Mouse (Mus musculus) MEL (cell line): ENCODE data around the gene Tuba4a. TPM values are rescaled to one million over a fixed set of nuclear protein-coding genes. Genes with fewer than 3 reads are reported as not detected.

Experiments used
- DNase-seq: peaks from one replicate; pipeline ENCODE4 v3.0.0; 2011; ENCODE audit warnings: low read depth, low spot score
- H3K27ac ChIP-seq: 2 replicates; pipeline ENCODE4 v1.5.1; 2012; ENCODE audit warnings: low read depth, mild to moderate bottlenecking, control low read depth, low read length, moderate library complexity; ENCODE audit not compliant: control insufficient read depth
- H3K27me3 ChIP-seq, 2 experiments: fragments of 150-350 bp in 1 of 2; sonication (generic) in 1 of 2; 2 replicates each; pipeline ENCODE4 v1.6.1; 2012; ENCODE audit warnings: low read length in 2 of 2, mild to moderate bottlenecking in 2 of 2, improper control_type of control experiment in 1 of 2, moderate library complexity in 1 of 2; ENCODE audit not compliant: insufficient read depth in 2 of 2, control insufficient read depth in 1 of 2
- H3K36me3 ChIP-seq, 2 experiments: 2 replicates each; pipeline ENCODE4 v1.6.1; 2012 to 2014; ENCODE audit warnings: low read length in 2 of 2, improper control_type of control experiment in 1 of 2, inconsistent platforms in 1 of 2, mild to moderate bottlenecking in 1 of 2; ENCODE audit not compliant: insufficient read depth in 2 of 2, control insufficient read depth in 1 of 2
- H3K4me1 ChIP-seq, 2 experiments: fragments of 150-350 bp in 1 of 2; sonication (generic) in 1 of 2; 2 replicates each; pipeline ENCODE4 v1.6.1; 2012; ENCODE audit warnings: low read length in 2 of 2, improper control_type of control experiment in 1 of 2, mild to moderate bottlenecking in 1 of 2; ENCODE audit not compliant: insufficient read depth in 2 of 2, control insufficient read depth in 1 of 2
- H3K4me3 ChIP-seq, 2 experiments: fragments of 150-350 bp in 1 of 2; sonication (generic) in 1 of 2; 2 replicates each; pipeline ENCODE4 v1.5.1; 2012; ENCODE audit warnings: low read depth in 2 of 2, low read length in 2 of 2, mild to moderate bottlenecking in 2 of 2, moderate library complexity in 2 of 2, control low read depth in 1 of 2, improper control_type of control experiment in 1 of 2; ENCODE audit not compliant: control insufficient read depth in 1 of 2, insufficient read depth in 1 of 2
- H3K79me2 ChIP-seq: 2 replicates; pipeline ENCODE4 v1.6.1; 2012; ENCODE audit warnings: mild to moderate bottlenecking, low read length, moderate library complexity; ENCODE audit not compliant: control insufficient read depth, poor library complexity, insufficient read depth
- H3K9ac ChIP-seq: 2 replicates; pipeline ENCODE4 v1.6.1; 2012; ENCODE audit warnings: low read depth, mild to moderate bottlenecking, control low read depth, low read length, moderate library complexity; ENCODE audit not compliant: control insufficient read depth, poor library complexity, severe bottlenecking
- H3K9me3 ChIP-seq: fragments of 150-350 bp; sonication (generic); replicated peaks from 2 replicates; pipeline ENCODE4 v1.6.1; 2012; ENCODE audit warnings: mild to moderate bottlenecking, low read length, improper control_type of control experiment, moderate library complexity; ENCODE audit not compliant: insufficient read depth
- ELF1 ChIP-seq: IDR thresholded peaks from 2 replicates; pipeline ENCODE4 v1.6.1; 2014; ENCODE audit warnings: low read depth, mild to moderate bottlenecking, inconsistent platforms, low read length, improper control_type of control experiment, moderate library complexity
- EP300 ChIP-seq, 2 experiments: IDR thresholded peaks; 2 replicates each; pipeline ENCODE4 v1.6.1; 2011; ENCODE audit warnings: improper control_type of control experiment in 2 of 2, low read length in 2 of 2, low read depth in 1 of 2, mild to moderate bottlenecking in 1 of 2
- ETS1 ChIP-seq: IDR thresholded peaks from 2 replicates; pipeline ENCODE4 v1.6.1; 2012; ENCODE audit warnings: low read depth, mild to moderate bottlenecking, inconsistent platforms, low read length, improper control_type of control experiment, moderate library complexity
- GABPA ChIP-seq: IDR thresholded peaks from 2 replicates; pipeline ENCODE4 v1.6.1; 2012; ENCODE audit warnings: low read depth, mild to moderate bottlenecking, inconsistent platforms, low read length, improper control_type of control experiment, moderate library complexity
- GATA1 ChIP-seq: IDR thresholded peaks from 2 replicates; pipeline ENCODE4 v1.6.1; 2011; ENCODE audit warnings: low read depth, low read length, improper control_type of control experiment
- HCFC1 ChIP-seq: IDR thresholded peaks from 2 replicates; pipeline ENCODE4 v1.6.1; 2012; ENCODE audit warnings: low read depth, mild to moderate bottlenecking, inconsistent platforms, low read length, improper control_type of control experiment, moderate library complexity
- JUND ChIP-seq: IDR thresholded peaks from 2 replicates; pipeline ENCODE4 v1.6.1; 2011; ENCODE audit warnings: low read depth, mild to moderate bottlenecking, improper control_type of control experiment, low read length
- MAFK ChIP-seq: IDR thresholded peaks from 2 replicates; pipeline ENCODE4 v1.6.1; 2011; ENCODE audit warnings: low read depth, mild to moderate bottlenecking, low read length, improper control_type of control experiment, borderline replicate concordance
- MAX ChIP-seq: IDR thresholded peaks from 2 replicates; pipeline ENCODE4 v1.6.1; 2011; ENCODE audit warnings: low read length, improper control_type of control experiment
- MAZ ChIP-seq: IDR thresholded peaks from 2 replicates; pipeline ENCODE4 v1.6.1; 2012; ENCODE audit warnings: low read depth, mild to moderate bottlenecking, inconsistent platforms, low read length, improper control_type of control experiment
- MXI1 ChIP-seq: IDR thresholded peaks from 2 replicates; pipeline ENCODE4 v1.6.1; 2011; ENCODE audit warnings: mild to moderate bottlenecking, low read depth, low read length, improper control_type of control experiment
- MYC ChIP-seq: IDR thresholded peaks from 2 replicates; pipeline ENCODE4 v1.6.1; 2011; ENCODE audit warnings: low read depth, mild to moderate bottlenecking, low read length, improper control_type of control experiment, moderate library complexity
- NELFE ChIP-seq: IDR thresholded peaks from 2 replicates; pipeline ENCODE4 v1.6.1; 2011; ENCODE audit warnings: low read depth, low read length, improper control_type of control experiment
- POLR2A ChIP-seq, 2 experiments: IDR thresholded peaks; 2 replicates each; pipeline ENCODE4 v1.6.1; 2011 to 2012; ENCODE audit warnings: low read length in 2 of 2, mild to moderate bottlenecking in 2 of 2, control low read depth in 1 of 2, improper control_type of control experiment in 1 of 2, low read depth in 1 of 2, moderate library complexity in 1 of 2; ENCODE audit not compliant: control insufficient read depth in 1 of 2, insufficient read depth in 1 of 2, poor library complexity in 1 of 2
- POLR2AphosphoS2 ChIP-seq: IDR thresholded peaks from 2 replicates; pipeline ENCODE4 v1.6.1; 2011; ENCODE audit warnings: low read length, improper control_type of control experiment
- SIN3A ChIP-seq: IDR thresholded peaks from 2 replicates; pipeline ENCODE4 v1.6.1; 2012; ENCODE audit warnings: low read length, improper control_type of control experiment, inconsistent platforms
- SMC3 ChIP-seq: IDR thresholded peaks from 2 replicates; pipeline ENCODE4 v1.6.1; 2011; ENCODE audit warnings: low read depth, low read length, improper control_type of control experiment
- TAL1 ChIP-seq: IDR thresholded peaks from 2 replicates; pipeline ENCODE4 v1.6.1; 2012; ENCODE audit warnings: mild to moderate bottlenecking, inconsistent platforms, low read length, moderate library complexity, mixed read lengths
- TBP ChIP-seq: IDR thresholded peaks from 2 replicates; pipeline ENCODE4 v1.8.0; 2011; ENCODE audit warnings: low read depth, low read length, improper control_type of control experiment
- TCF12 ChIP-seq: IDR thresholded peaks from 2 replicates; pipeline ENCODE4 v1.6.1; 2014; ENCODE audit warnings: low read depth, mild to moderate bottlenecking, inconsistent platforms, low read length, improper control_type of control experiment, moderate library complexity
- ZC3H11A ChIP-seq: IDR thresholded peaks from 2 replicates; pipeline ENCODE4 v1.6.1; 2012; ENCODE audit warnings: low read depth, mild to moderate bottlenecking, inconsistent platforms, low read length, improper control_type of control experiment
- ZMIZ1 ChIP-seq: IDR thresholded peaks from 2 replicates; pipeline ENCODE4 v1.6.1; 2012; ENCODE audit warnings: low read depth, mild to moderate bottlenecking, inconsistent platforms, low read length, improper control_type of control experiment, moderate library complexity
- ZNF384 ChIP-seq: IDR thresholded peaks from 2 replicates; pipeline ENCODE4 v1.6.1; 2012; ENCODE audit warnings: low read depth, mild to moderate bottlenecking, inconsistent platforms, low read length, improper control_type of control experiment
- polyA plus RNA-seq, 2 experiments: library from polyadenylated mRNA; stranded (reverse) in 1 of 2; unstranded in 1 of 2; fragments of >175 nt in 1 of 2; fragments of >200 nt in 1 of 2; gene quantifications; 2 replicates each; pipeline versions ENCODE4 v1.2.1 to v1.2.4; 2012; ENCODE audit warnings: low replicate concordance in 2 of 2, low read depth in 1 of 2; ENCODE audit not compliant: insufficient read length in 2 of 2, insufficient read depth in 1 of 2, missing spikeins in 1 of 2
- total RNA-seq: library from RNA; depleted of rRNA; stranded (reverse); fragments of 300-350 nt; gene quantifications from 2 replicates; pipeline ENCODE4 v1.2.3, GENCODE M21; 2012

The Tuba4a gene
- total and polyA plus RNA-seq, 3 experiments, result 385 to 439 TPM; not detected in 1

DNA sequence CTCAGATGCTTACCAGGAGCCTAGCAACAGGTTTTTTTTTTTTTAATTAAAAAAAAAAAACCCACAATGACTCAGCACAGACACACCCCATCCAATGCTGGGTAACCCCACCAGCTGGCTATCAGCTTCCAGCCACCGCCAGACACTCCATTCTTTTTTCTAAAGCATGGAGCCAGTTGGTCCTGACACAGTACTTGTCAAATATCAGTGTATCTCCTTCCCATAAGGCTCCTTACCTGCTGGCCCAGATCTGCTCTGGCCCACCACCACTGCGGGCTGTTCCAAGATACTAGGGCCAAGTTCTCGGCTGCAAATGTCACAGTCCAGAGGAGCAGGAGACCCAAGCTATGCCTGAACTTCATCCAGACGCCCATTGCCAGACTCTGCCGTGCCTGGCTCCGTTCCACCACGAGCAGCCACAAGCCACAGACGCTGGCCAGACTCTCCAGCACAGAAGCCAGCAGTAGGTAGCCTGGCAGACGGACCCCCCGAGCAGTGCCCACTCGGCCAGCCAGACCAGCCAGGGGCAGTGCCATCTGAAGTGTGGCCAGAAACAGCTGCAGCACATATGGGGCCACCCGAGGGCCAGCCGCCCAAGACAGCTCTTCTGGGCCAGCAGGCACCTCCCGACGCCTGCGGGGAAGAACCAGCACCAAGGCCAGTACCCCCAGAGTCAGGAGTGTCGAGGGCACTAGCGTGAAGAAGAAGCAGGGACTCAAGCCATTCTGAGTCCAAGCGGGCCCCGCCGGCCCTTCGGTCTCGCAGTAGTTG, 40.1 kb downstream of the Tuba4a start:
- TF ChIP-seq MAZ (0 out of 2 replicates have a peak, but pooled peaks have one; percentile 7), TBP (peak; percentile 55; the same call in 1 of the 2 replicates), TCF12 (peak; percentile 86), ZC3H11A (no peak), ZMIZ1 (no peak), ELF1 (no peak), SIN3A (peak; percentile 100), ZNF384 (peak; percentile 100), HCFC1 (peak; percentile 50; the same call in 1 of the 2 replicates), POLR2A (IDR thresholded peaks at IDR 0.05; ENCODE audit: control insufficient read depth in 1 of 2, insufficient read depth in 1 of 2, low read depth in 1 of 2, low read length in 2 of 2, poor library complexity in 1 of 2) (peak in 1 of 2 experiments; percentile 28; a peak in 1 of 4 replicates), ETS1 (peak; percentile 100), GABPA (peak; percentile 95), EP300 (IDR thresholded peaks at IDR 0.05; ENCODE audit: low read depth in 1 of 2, low read length in 2 of 2) (peak; percentile 85 to 90), POLR2AphosphoS2 (no peak; the same call in 1 of the 2 replicates), TAL1 (peak; percentile 83), MAFK (peak; percentile 93), MXI1 (peak; percentile 93; the same call in 1 of the 2 replicates), MYC (peak; percentile 67; the same call in 1 of the 2 replicates), GATA1 (peak; percentile 75), JUND (0 out of 2 replicates have a peak, but pooled peaks have one; percentile 39), SMC3 (no peak), MAX (peak; percentile 64; the same call in 1 of the 2 replicates), NELFE (0 out of 2 replicates have a peak, but pooled peaks have one; percentile 2)
- Histone ChIP-seq H3K27ac (peak overlapping the region; percentile 78), H3K4me1 (peaks cover 2 to 10% of the 10 kb centered on the region in 2 experiments; a peak in 3 of 4 replicates), H3K36me3 (peaks cover 2 to 11% of the 10 kb centered on the region in 2 experiments; a peak in 3 of 4 replicates), H3K79me2 (peaks cover 14% of the 10 kb centered on the region), H3K9me3 (no peaks in the 10 kb centered on the region), H3K27me3 (no peaks in the 10 kb centered on the region), H3K4me3 (peak overlapping the region; percentile 69 to 84), H3K9ac (peak overlapping the region; percentile 77)
- peak; percentile 89 for DNase-seq
